Mouse (Mus musculus) ES-Bruce4 (cell line): ENCODE data around the gene Luc7l3.

ENCODE experiments used
- CTCF ChIP-seq: IDR thresholded peaks from one replicate; pipeline ENCODE4 v1.8.1; 2011; ENCODE audit warnings: low read depth, low read length
- EP300 ChIP-seq: IDR thresholded peaks from 2 replicates; pipeline ENCODE4 v1.6.1; 2011; ENCODE audit warnings: low read depth, low read length; ENCODE audit not compliant: insufficient read depth
- POLR2A ChIP-seq: IDR thresholded peaks from one replicate; pipeline ENCODE4 v1.8.1; 2011; ENCODE audit warnings: low read length; ENCODE audit not compliant: insufficient read depth

GRCm38 (mm10) chr11:94269906-94270305, 51.9 kb downstream of the Luc7l3 start:
- no peak for TF ChIP-seq CTCF
- no peak for TF ChIP-seq POLR2A
- no peak for TF ChIP-seq EP300
